Mouse (Mus musculus): ENCODE measurements around the gene Nup37. TPM values are rescaled to one million over a fixed set of nuclear protein-coding genes. Genes with fewer than 3 reads are reported as not detected.

Nup37 gene
- total and polyA plus RNA-seq, 2 experiments from 2014 or later, result 18.1 to 18.4 TPM

GRCm38 (mm10) chr10:88151658-88152057 lies 4.9 kb downstream of the Nup37 start:
- ATAC-seq (no peak), DNase-seq (no peak)
- Histone ChIP-seq H3K9ac (no peak overlapping the region), H3K27me3 (ENCODE audit: insufficient read depth, low read length) (no peaks in the 10 kb centered on the region), H3K4me3 (ENCODE audit: low read depth, low read length) (no peak overlapping the region), H3K4me2 (ENCODE audit: low read depth) (no peak overlapping the region), H3K36me3 (ENCODE audit: insufficient read depth) (peaks cover 13% of the 10 kb centered on the region), H3K27ac (ENCODE audit: low read depth, low read length) (no peak overlapping the region), H3K9me3 (ENCODE audit: low read length) (no peaks in the 10 kb centered on the region), H3K4me1 (ENCODE audit: insufficient read depth) (peaks cover 5% of the 10 kb centered on the region; the same call in 1 of the 2 replicates)
- 93% methylated on average over 6 of the region's 6 CpGs for WGBS
- TF ChIP-seq CTCF (IDR thresholded peaks at IDR 0.05; ENCODE audit: low read depth), result no peak

- Histone ChIP-seq H3K27me3 (ENCODE audit: insufficient read depth, low read length) (no peaks in the 10 kb centered on the region), H3K4me2 (ENCODE audit: low read depth) (no peak overlapping the region), H3K9me3 (ENCODE audit: low read length) (no peaks in the 10 kb centered on the region), H3K4me3 (ENCODE audit: low read depth, low read length) (no peak overlapping the region), H3K9ac (no peak overlapping the region), H3K27ac (ENCODE audit: low read depth, low read length) (no peak overlapping the region), H3K4me1 (ENCODE audit: insufficient read depth) (no peaks in the 10 kb centered on the region), H3K36me3 (ENCODE audit: insufficient read depth) (peaks cover 10% of the 10 kb centered on the region; the same call in 1 of the 2 replicates)
- 93% methylated on average over 2 of the region's 2 CpGs for WGBS
- ATAC-seq (no peak), DNase-seq (no peak)
- TF ChIP-seq CTCF (IDR thresholded peaks at IDR 0.05; ENCODE audit: low read depth), result no peak
These were observed 15.3 kb downstream of the Nup37 start for GRCm38 (mm10) chr10:88162096-88162495.

- 88% methylated on average over 5 of the region's 5 CpGs for WGBS
- DNase-seq (no peak), ATAC-seq (no peak)
- no peaks in the 10 kb centered on the region for H3K27me3 ChIP-seq (ENCODE audit: insufficient read depth, low read length)
- no peak overlapping the region for H3K27ac ChIP-seq (ENCODE audit: low read depth, low read length)
- no peak overlapping the region for H3K9ac ChIP-seq
- H3K4me2 ChIP-seq (ENCODE audit: low read depth), result no peak overlapping the region
- no peak for TF ChIP-seq CTCF (IDR thresholded peaks at IDR 0.05; ENCODE audit: low read depth)
- H3K4me1 ChIP-seq (ENCODE audit: insufficient read depth), result no peaks in the 10 kb centered on the region
- no peak overlapping the region for H3K4me3 ChIP-seq (ENCODE audit: low read depth, low read length)
- H3K9me3 ChIP-seq (ENCODE audit: low read length), result no peaks in the 10 kb centered on the region
- peaks cover 10% of the 10 kb centered on the region; the same call in 1 of the 2 replicates for H3K36me3 ChIP-seq (ENCODE audit: insufficient read depth)
These were observed 15.9 kb downstream of the Nup37 start for GRCm38 (mm10) chr10:88162676-88163075.

GRCm38 (mm10) chr10:88166158-88166557 lies 19.4 kb downstream of the Nup37 start:
- Histone ChIP-seq H3K9ac (no peak overlapping the region), H3K27ac (ENCODE audit: low read depth, low read length) (no peak overlapping the region), H3K4me3 (ENCODE audit: low read depth, low read length) (no peak overlapping the region), H3K27me3 (ENCODE audit: insufficient read depth, low read length) (no peaks in the 10 kb centered on the region), H3K4me1 (ENCODE audit: insufficient read depth) (no peaks in the 10 kb centered on the region), H3K4me2 (ENCODE audit: low read depth) (no peak overlapping the region), H3K36me3 (ENCODE audit: insufficient read depth) (peaks cover 8% of the 10 kb centered on the region; the same call in 1 of the 2 replicates), H3K9me3 (ENCODE audit: low read length) (no peaks in the 10 kb centered on the region)
- no peak for ATAC-seq
- 72% methylated on average over 3 of the region's 3 CpGs for WGBS
- DNase-seq, result no peak
- peak; percentile 19; the same call in 1 of the 2 replicates for TF ChIP-seq CTCF (IDR thresholded peaks at IDR 0.05; ENCODE audit: low read depth)

GRCm38 (mm10) chr10:88167438-88168077 lies 20.8 kb downstream of the Nup37 start:
- no peaks in the 10 kb centered on the region for H3K9me3 ChIP-seq (ENCODE audit: low read length)

GRCm38 (mm10) chr10:88200541-88200940 lies 53.7 kb downstream of the Nup37 start:
- no peak for TF ChIP-seq CTCF (IDR thresholded peaks at IDR 0.05; ENCODE audit: low read depth)
- 14% methylated on average over 4 of the region's 4 CpGs for WGBS
- peak overlapping the region; percentile 10; the same call in 1 of the 2 replicates for H3K9ac ChIP-seq
- H3K36me3 ChIP-seq (ENCODE audit: insufficient read depth), result 0 out of 2 replicates have a peak, but pooled peaks cover 5% of the 10 kb centered on the region
- H3K27ac ChIP-seq (ENCODE audit: low read depth, low read length), result no peak overlapping the region
- H3K9me3 ChIP-seq (ENCODE audit: low read length), result no peaks in the 10 kb centered on the region
- DNase-seq, result no peak
- H3K4me2 ChIP-seq (ENCODE audit: low read depth), result peak overlapping the region; percentile 66
- peak; percentile 28 for ATAC-seq
- H3K27me3 ChIP-seq (ENCODE audit: insufficient read depth, low read length), result no peaks in the 10 kb centered on the region
- 0 out of 2 replicates have a peak, but pooled peaks cover 3% of the 10 kb centered on the region for H3K4me1 ChIP-seq (ENCODE audit: insufficient read depth)
- peak overlapping the region; percentile 74 for H3K4me3 ChIP-seq (ENCODE audit: low read depth, low read length)

More at GRCm38 (mm10) chr10:88167438-88168077, 20.8 kb downstream of the Nup37 start:
- no peak overlapping the region for H3K4me3 ChIP-seq (ENCODE audit: low read depth, low read length)
- no peaks in the 10 kb centered on the region for H3K4me1 ChIP-seq (ENCODE audit: insufficient read depth)
- ATAC-seq (no peak), DNase-seq (no peak)
- H3K27me3 ChIP-seq (ENCODE audit: insufficient read depth, low read length), result no peaks in the 10 kb centered on the region
- no peak for TF ChIP-seq CTCF (IDR thresholded peaks at IDR 0.05; ENCODE audit: low read depth)
- H3K36me3 ChIP-seq (ENCODE audit: insufficient read depth), result 0 out of 2 replicates have a peak, but pooled peaks cover 6% of the 10 kb centered on the region
- no peak overlapping the region for H3K27ac ChIP-seq (ENCODE audit: low read depth, low read length)
- no peak overlapping the region for H3K9ac ChIP-seq
- no peak overlapping the region for H3K4me2 ChIP-seq (ENCODE audit: low read depth)
- WGBS, result 72% methylated on average over 7 of the region's 7 CpGs

- Histone ChIP-seq H3K36me3 (ENCODE audit: insufficient read depth) (0 out of 2 replicates have a peak, but pooled peaks cover 5% of the 10 kb centered on the region), H3K27ac (ENCODE audit: low read depth, low read length) (peak within 1 kb of the TSS; percentile 91), H3K27me3 (ENCODE audit: insufficient read depth, low read length) (no peaks in the 10 kb centered on the region), H3K9me3 (ENCODE audit: low read length) (no peaks in the 10 kb centered on the region), H3K4me1 (ENCODE audit: insufficient read depth) (0 out of 2 replicates have a peak, but pooled peaks cover 3% of the 10 kb centered on the region), H3K4me2 (ENCODE audit: low read depth) (peak within 1 kb of the TSS; percentile 66), H3K4me3 (ENCODE audit: low read depth, low read length) (peak within 1 kb of the TSS; percentile 74), H3K9ac (peak within 1 kb of the TSS; percentile 89)
- TF ChIP-seq CTCF (IDR thresholded peaks at IDR 0.05; ENCODE audit: low read depth), result no peak
- ATAC-seq (peak; percentile 100), DNase-seq (peak; percentile 93)
- 2% methylated on average over 23 of the region's 23 CpGs for WGBS
These were observed 54.3 kb downstream of the Nup37 start, which contains the start of gene Washc3 for GRCm38 (mm10) chr10:88200951-88201638. Gene Washc3 (plus strand): TSS chr10:88201093.

All from forebrain, postnatal 0 days (tissue).